Mouse (Mus musculus) mesoderm, embryonic 11.5 days (tissue): ENCODE data around the gene Mybpc1.

ENCODE experiments used
- DNase-seq: peaks from one replicate; pipeline ENCODE4 v3.0.0-alpha.2; 2012; ENCODE audit warnings: low read depth, low spot score

The Mybpc1 gene

GRCm38 (mm10) chr10:88604943-88605342, at the start of gene Mybpc1:
Mybpc1 (minus strand) TSS chr10:88605152.
- DNase-seq = peak; percentile 89

- DNase-seq = no peak
Observed at GRCm38 (mm10) chr10:88645448-88645847, 40.5 kb upstream of the Mybpc1 start.

DNA sequence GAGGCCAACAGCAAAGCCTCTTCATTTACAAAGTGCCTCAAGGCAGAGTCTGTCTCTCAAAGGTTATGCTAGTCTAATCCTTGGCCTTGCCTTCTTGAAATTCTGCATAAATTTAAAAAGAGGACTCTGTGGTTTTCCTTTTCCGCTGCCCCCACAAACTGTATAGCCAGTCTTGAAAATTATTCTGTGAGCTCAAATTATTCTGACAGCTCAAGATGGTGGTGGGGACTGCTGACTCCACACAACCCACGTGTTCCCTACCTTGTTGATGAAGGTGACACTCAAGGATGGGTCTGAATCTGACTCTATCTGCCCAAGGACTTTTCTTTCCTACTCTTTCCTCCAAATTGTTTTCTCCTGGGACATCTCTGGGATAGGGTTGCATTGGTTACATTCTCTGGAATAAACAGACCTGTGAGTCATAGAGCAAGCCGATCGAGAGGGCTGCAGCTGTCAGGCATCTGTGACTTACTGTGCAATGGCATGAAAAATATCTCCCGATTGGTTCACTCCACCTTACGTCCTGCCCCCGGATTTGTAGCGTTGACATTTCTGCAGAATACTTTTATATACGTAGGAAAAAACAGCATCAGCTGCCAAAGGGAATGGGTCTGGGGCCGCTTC, 26.5 kb upstream of the Mybpc1 start:
- DNase-seq = no peak

- no peak for DNase-seq
Observed at GRCm38 (mm10) chr10:88630663-88631329, 25.8 kb upstream of the Mybpc1 start.

- DNase-seq = no peak
Observed at GRCm38 (mm10) chr10:88627052-88627451, 22.1 kb upstream of the Mybpc1 start.

DNA sequence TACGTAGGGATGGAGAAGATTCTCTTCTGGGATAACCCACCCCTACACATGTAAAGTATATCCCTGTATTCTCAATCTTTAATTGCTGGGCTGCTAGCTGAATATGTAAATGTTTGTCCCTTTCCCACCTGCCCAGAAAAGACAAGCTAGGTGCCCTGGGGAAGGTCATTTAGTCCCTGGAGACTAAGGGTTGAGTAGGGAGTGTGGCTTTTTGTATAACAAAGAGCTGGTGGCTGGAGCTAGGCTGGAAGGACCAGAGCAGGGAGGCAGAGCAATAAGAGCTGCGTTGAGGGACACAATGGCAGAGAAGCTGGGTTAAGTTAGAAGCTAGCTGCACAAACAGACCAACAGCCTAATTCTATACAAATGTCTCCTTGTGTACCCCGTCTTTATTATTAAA, 21.2 kb upstream of the Mybpc1 start:
- no peak for DNase-seq

GRCm38 (mm10) chr10:88624300-88624699, 19.3 kb upstream of the Mybpc1 start:
- no peak for DNase-seq

DNA sequence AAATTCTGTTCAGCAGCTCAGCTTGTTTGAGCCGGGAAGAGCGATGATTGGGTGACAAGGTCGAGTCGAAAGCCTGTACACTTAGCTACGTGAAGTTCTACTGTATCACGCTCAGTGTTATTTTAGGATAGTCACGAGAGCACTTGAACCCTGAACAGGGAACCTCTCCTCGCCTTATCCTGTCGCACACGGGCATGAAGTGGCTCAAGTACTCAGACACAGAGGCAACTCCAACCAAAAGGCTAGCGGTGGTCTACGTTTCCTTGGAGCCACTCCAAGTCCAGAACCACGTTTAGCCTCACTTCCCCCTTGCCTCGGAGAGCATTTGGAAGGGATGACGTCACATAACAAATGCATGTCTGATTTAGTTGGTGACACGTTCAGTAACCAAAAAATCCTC, 17.7 kb upstream of the Mybpc1 start:
- DNase-seq = no peak

GRCm38 (mm10) chr10:88620809-88621208, 15.9 kb upstream of the Mybpc1 start:
- DNase-seq = no peak

- no peak for DNase-seq
Observed at GRCm38 (mm10) chr10:88613051-88613450, 8.1 kb upstream of the Mybpc1 start.

- DNase-seq = no peak
Observed at GRCm38 (mm10) chr10:88606686-88607085, 1.7 kb upstream of the Mybpc1 start.

DNA sequence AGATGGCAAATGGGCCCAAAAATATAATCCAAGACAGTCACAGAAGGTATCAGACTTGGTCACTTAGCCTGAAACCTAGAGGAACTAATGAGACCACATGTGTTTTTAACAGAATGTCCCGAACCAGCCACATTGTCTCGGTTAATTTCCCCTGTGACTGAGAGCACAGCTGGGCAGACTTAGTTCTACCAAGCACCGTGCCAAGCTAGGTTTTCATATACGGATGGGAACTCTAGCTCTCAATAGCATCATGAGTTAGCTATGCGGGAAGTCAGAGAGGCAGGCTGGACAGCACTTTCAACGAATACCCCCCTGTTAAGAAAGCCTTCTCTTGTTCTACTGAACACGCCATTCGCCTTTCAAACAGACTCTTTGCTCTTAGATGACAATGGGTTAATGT, 1.1 kb upstream of the Mybpc1 start:
- DNase-seq = peak; percentile 21

- peak; percentile 66 for DNase-seq
Observed at GRCm38 (mm10) chr10:88603773-88604172, 1.2 kb downstream of the Mybpc1 start.

- peak; percentile 28 for DNase-seq
Observed at GRCm38 (mm10) chr10:88603256-88603655, 1.7 kb downstream of the Mybpc1 start.

DNA sequence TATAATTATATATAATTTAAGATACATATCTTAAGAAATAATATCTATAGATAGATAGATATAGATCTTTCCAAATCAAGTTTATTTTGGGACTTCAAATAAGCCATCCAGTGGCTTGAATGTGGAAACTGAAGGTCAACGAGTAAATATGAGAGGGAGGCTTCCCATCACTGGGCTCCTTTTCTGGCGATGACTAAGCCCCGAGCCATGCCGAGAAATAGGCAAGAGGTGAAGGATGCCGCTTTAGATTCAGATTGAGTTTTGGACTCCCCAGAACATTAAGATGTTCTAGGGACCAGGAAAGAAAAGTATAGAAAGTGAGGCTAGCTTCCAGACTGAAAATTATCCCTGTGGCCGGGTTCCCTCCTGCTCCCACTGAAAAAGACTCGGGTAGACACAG, 4.4 kb downstream of the Mybpc1 start:
- DNase-seq = no peak

- DNase-seq = no peak
Observed at GRCm38 (mm10) chr10:88592316-88592715, 12.6 kb downstream of the Mybpc1 start.

DNA sequence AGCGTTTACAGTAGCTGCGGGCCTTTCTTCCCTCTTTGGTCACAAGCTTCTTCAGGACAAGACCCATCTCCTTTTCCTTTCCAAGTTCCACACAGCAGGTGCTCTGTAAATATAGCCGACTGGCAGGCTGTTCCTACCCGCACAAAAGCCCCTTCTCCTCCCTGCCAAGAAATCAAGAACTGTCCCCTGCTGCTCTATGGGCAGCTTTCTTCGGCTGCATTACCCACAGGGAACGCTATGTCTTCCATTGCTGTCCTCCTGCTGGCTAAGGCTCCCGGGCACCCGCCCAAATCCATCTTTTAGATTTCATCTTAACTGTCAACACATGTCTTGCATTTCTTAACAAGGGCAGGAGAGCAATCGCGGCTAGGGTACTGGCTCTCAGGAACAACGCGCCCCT, 13.9 kb downstream of the Mybpc1 start:
- DNase-seq = no peak

- DNase-seq = no peak
Observed at GRCm38 (mm10) chr10:88584469-88584868, 20.5 kb downstream of the Mybpc1 start.

GRCm38 (mm10) chr10:88580786-88581185, 24.2 kb downstream of the Mybpc1 start:
- no peak for DNase-seq

DNA sequence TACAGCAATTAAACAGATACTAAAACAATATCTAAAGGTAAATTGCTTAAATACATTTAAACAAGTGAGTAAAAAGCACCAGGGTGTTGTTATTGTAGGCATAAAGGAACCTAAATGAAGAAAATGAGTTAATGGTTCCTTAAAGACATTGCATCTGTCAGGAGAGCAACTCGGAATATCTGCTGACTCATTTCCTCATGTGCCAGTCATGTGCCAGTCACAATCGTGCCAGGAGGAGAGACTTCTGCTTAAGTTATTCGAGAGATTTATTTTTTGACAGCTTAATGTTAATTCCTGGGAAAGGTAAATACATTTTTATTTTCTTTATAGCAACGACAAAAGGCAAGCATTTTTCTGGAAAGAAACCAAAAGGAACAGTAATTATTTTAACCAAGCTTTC, 26.3 kb downstream of the Mybpc1 start:
- no peak for DNase-seq

DNA sequence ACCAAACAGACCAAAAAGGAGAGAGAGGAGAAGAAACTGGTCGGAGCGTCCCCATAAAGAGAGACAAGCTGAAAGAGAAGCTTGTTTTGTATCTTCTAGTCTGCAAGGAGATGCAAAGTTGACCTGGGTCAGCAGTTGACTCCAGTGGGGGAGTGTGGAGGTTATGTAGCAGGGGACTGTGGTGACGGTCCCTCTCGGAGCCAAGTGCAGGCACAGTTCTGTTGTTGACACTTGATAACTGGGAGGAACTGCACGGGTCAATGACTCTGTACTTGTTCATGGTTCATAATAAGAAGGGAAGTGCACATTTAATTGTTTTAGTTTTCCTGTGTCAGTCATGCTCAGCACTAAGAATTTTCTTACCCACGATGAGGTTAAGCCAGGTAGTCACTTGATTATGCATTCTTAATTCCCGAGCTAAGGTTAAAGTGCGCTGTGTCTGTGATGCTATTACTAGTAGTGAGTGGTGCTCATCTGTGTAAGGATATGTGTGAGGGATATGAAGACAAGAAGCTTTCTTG, 30.8 kb downstream of the Mybpc1 start:
- no peak for DNase-seq

DNA sequence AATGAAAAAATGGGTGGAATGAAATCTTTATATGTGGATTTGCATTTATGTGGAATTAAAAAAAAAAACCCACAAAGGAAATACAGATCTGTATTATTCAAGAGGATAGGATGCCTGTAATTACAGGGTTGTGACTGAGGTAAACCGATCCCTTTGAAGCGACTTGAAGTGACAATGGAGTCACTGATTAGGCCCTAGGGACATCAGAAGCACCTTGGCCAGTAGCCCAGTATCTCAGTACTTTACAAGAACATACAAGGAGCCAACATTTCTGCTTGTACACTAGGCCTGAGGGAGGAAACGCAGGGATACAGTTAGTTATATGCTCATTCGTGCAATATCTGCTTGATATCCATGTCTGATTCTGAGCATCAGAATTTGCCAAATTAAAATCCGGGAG, 32.8 kb downstream of the Mybpc1 start:
- no peak for DNase-seq

DNA sequence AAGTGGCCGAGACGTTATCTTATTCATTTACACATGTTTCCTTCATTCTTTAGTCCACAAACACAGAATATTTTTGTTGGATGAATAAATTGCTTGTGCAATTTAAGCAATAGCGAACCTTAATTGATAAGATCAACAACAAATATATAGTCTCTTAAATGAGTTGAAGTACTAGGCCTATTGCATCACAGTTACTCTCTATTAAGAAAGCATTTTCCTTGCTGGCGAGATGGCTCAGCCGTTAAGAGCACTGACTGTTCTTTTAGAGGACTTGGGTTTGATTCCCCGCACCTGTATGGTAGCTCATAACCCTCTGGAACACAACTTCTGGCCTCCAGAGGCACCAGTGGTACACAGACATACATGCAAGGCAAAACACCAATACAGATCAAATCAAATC, 47.9 kb downstream of the Mybpc1 start:
- no peak for DNase-seq
